Mouse (Mus musculus): ENCODE data around the gene Vmn2r121. TPM values are rescaled to one million over a fixed set of nuclear protein-coding genes. Genes with fewer than 3 reads are reported as not detected.

Vmn2r121 gene
- not detected for total RNA-seq (2021)
- long read RNA-seq = 0 reads

GRCm38 (mm10) chrX:124135852-124136251, at the start of gene Vmn2r121:
Gene Vmn2r121 (minus strand): TSS chrX:124135952.
- DNase-seq (ENCODE audit: low spot score in 2 of 2) = no peak

All from layer of hippocampus, postnatal 10 days (tissue).